Mouse (Mus musculus): ENCODE data around the gene Zfp655.

DNA sequence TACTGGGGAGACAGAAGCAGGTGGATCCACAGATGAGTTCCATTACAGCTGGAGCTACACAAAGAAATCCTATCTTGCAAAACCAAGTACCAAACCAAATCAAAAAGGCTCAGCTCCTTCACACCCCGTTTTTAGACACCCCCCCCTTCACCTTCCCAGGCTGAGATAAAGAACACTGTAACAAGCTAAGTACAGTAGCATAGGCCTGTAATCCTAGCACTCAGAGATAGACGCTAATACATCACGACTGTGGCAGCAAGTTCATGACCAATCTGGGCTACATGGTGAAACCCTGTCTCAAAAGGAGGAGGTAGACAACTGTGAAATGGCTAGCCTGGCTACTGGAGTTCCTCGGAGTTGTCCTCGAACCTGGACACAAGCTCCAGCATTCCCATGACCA lies 41.1 kb upstream of the Zfp655 start:
- no peak for TF ChIP-seq CTCF (IDR thresholded peaks at IDR 0.05; ENCODE audit: extremely low read depth, insufficient read length, insufficient replicate concordance, low read depth, low read length)
- TF ChIP-seq POLR2A (IDR thresholded peaks at IDR 0.05; ENCODE audit: low read depth, low read length), result no peak

Measured in small intestine, adult 2 months (tissue).